Mouse (Mus musculus) thymus, postnatal 14 days (tissue): ENCODE measurements around the gene Panx1.

Source experiments
- DNase-seq: peaks from one replicate; pipeline ENCODE4 v3.0.0; 2021

Panx1 gene

DNA sequence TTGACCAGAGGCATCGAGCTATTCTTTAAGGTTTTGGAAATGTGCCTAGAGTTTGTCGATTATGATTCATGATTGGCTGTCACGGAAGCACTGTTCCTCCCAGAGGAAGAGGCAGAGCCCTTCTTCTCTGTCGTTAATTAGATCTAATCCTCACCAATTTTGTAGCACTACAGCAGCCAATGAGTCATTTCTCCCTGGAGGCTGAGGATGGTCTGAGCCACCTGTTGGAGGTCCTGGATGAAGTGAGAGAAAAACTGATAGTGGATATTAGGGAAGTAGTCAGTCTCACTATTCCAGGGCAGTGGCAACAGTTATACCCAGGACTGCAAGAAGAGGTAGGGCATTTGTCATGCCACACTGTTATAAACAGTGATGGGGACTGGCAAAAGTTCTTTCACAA, 75.1 kb downstream of the Panx1 start:
- DNase-seq, result no peak

DNA sequence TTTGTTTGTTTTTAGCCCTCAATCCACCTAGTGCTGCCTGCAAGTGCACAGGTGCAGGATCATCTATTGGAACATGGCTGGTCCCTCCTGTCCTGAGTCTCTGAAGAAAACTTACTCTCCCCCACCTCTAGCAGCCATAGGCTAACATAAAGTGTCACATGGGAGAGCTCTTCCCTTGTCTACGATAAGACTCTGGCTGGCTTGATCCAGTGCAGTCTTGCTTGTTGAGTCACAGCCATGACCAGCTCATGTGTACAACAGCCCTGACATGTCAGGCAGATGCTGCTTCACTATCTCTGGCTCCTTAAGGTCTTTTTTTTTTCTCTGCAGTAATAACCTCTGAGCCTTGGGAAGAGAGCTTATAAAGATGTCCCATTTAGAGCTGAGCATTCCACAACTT, 77.7 kb downstream of the Panx1 start:
- DNase-seq, result no peak

DNA sequence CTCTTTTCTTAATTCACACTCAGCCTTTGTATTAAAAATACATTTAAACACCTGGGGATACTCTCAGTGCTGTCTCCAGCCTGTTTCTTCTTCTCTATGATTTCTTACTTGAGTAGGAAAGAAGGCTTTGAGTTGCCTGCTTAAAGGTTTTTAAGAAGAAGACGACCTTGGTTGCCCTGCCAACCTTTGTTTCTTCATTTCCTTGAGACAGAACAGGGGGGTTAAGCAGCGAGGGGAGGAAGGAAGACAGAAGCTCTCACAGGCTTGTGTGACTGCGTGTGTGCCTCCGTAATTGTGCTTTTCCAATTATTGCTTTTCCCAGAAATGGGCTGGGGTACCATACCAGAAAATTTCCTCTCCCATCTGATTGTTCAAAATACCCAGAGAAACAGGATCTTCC, 78.5 kb downstream of the Panx1 start:
- DNase-seq, result peak; percentile 54

DNA sequence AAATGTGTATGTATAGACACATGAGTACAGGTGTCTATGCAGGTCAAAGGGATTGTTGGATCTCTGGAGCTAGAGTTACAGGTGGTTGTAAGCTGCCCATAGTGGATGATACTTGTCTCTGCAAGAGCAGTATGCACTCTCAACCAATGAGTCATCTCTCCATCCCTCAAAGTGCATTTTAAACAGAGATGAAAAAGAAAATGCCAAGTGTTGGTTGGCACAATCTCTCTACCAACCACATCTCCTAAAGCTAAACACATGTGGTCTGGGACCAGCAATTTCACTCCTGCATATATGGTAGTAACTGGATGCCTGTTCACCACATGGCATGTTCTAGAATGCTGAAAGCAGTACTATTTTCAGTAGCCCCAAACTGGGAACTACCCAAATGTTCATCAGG, 79.9 kb downstream of the Panx1 start:
- no peak for DNase-seq

DNA sequence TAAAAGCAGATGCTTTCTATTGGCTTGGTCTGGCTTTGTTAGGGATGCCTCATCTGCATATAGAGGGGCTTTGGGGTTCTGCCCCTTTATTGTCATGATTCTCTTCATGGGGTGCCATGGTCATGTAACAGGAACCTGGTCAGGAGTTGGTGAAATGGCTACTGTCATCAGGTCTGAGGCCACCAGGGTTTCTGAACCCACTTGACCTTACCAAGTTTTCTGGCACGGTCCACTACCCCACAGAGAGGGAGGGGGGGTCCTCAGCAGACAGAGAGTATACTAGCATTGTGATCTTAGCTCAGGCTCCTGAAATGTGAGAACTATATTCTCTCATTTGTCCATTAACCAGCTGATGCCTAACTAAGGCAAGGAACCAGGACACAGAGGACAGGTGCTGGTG, 82.5 kb downstream of the Panx1 start:
- DNase-seq, result no peak

DNA sequence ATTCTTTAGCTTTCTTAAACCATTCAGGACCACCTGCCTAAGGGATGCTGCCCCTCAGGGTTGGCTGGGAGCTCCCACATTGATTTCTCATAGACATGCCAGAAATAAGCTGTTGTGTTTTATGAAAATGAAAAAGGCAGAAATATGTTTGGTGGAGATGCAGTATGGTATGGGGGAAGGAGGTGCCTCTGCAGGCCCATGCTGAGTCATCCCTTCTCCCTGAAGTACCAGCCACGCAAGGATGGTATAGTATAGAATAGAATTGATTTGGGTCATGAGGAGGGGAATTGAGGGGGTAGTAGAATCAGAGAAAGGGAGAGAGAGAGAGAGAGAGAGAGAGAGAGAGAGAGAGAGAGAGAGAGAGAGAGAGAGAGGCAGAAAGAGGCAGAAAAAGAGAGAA, 90.6 kb downstream of the Panx1 start:
- no peak for DNase-seq
